Mouse (Mus musculus): Measurements from ENCODE around the gene Klrb1b. TPM values are rescaled to one million over a fixed set of nuclear protein-coding genes. Genes with fewer than 3 reads are reported as not detected.
"Not testable (repeated sequence)": the region's sequence is repeated elsewhere in the genome, so short reads cannot be mapped to it uniquely, and the experiment has no call there.

Gene Klrb1b
- polyA plus RNA-seq, 1 experiment: 0.92 TPM

GRCm38 (mm10) chr6:128841327-128842089 is 15.4 kb upstream of the Klrb1b start:
- DNase-seq (ENCODE audit: low spot score): no peak

GRCm38 (mm10) chr6:128840669-128841068 is 14.5 kb upstream of the Klrb1b start:
- not testable (repeated sequence) for DNase-seq (ENCODE audit: low spot score)

- DNase-seq (ENCODE audit: low spot score): no peak
These were observed 13.8 kb upstream of the Klrb1b start for GRCm38 (mm10) chr6:128839921-128840320.

GRCm38 (mm10) chr6:128839266-128839771 is 13.2 kb upstream of the Klrb1b start:
- DNase-seq (ENCODE audit: low spot score): peak; percentile 45

- peak; percentile 91 for DNase-seq (ENCODE audit: low spot score)
These were observed 12.5 kb upstream of the Klrb1b start for GRCm38 (mm10) chr6:128838342-128839265.

- DNase-seq (ENCODE audit: low spot score): no peak
These were observed 11.6 kb upstream of the Klrb1b start for GRCm38 (mm10) chr6:128837454-128838341.

- DNase-seq (ENCODE audit: low spot score): no peak
These were observed 10.8 kb upstream of the Klrb1b start for GRCm38 (mm10) chr6:128836955-128837334.

- DNase-seq (ENCODE audit: low spot score): no peak
These were observed 10.2 kb upstream of the Klrb1b start for GRCm38 (mm10) chr6:128836191-128836954.

GRCm38 (mm10) chr6:128835571-128835970 is 9.4 kb upstream of the Klrb1b start:
- DNase-seq (ENCODE audit: low spot score): no peak

- DNase-seq (ENCODE audit: low spot score): no peak
These were observed 6.9 kb upstream of the Klrb1b start for GRCm38 (mm10) chr6:128833046-128833445.

GRCm38 (mm10) chr6:128829837-128830236 is 3.7 kb upstream of the Klrb1b start:
- no peak for DNase-seq (ENCODE audit: low spot score)

GRCm38 (mm10) chr6:128826781-128827180 is 650 bp upstream of the Klrb1b start:
- DNase-seq (ENCODE audit: low spot score): no peak

- no peak for DNase-seq (ENCODE audit: low spot score)
These were observed 7.9 kb downstream of the Klrb1b start for GRCm38 (mm10) chr6:128818083-128818802.

GRCm38 (mm10) chr6:128808532-128808931 is 17.6 kb downstream of the Klrb1b start:
- no peak for DNase-seq (ENCODE audit: low spot score)

- DNase-seq (ENCODE audit: low spot score): no peak
These were observed 19.1 kb downstream of the Klrb1b start for GRCm38 (mm10) chr6:128807021-128807420.

GRCm38 (mm10) chr6:128804823-128805640 is 21.1 kb downstream of the Klrb1b start:
- DNase-seq (ENCODE audit: low spot score): not testable (repeated sequence)

GRCm38 (mm10) chr6:128802999-128803857 is 22.9 kb downstream of the Klrb1b start:
- DNase-seq (ENCODE audit: low spot score): peak; percentile 86

GRCm38 (mm10) chr6:128802557-128802956 is 23.6 kb downstream of the Klrb1b start:
- DNase-seq (ENCODE audit: low spot score): no peak

Measured in urinary bladder, adult 2 months (tissue).